Mouse (Mus musculus) heart, adult 2 months (tissue): ENCODE measurements around the gene Fgfr2. TPM values are rescaled to one million over a fixed set of nuclear protein-coding genes. Genes with fewer than 3 reads are reported as not detected.

ENCODE experiments used
- DNase-seq, 2 experiments: peaks; one replicate each; pipeline ENCODE4 v3.0.0; 2021
- H3K27ac ChIP-seq: fragments of 200-600 bp; 2 replicates; pipeline ENCODE4 v1.8.1; 2022
- H3K27me3 ChIP-seq: fragments of 200-500 bp; 2 replicates; pipeline ENCODE4 v1.6.1; 2012; ENCODE audit warnings: mild to moderate bottlenecking, low read length, inconsistent platforms, mixed read lengths; ENCODE audit not compliant: control insufficient read depth, insufficient read depth
- H3K36me3 ChIP-seq: fragments of 200-500 bp; 2 replicates; pipeline ENCODE4 v1.6.1; 2012; ENCODE audit warnings: low read length, inconsistent platforms; ENCODE audit not compliant: control insufficient read depth, insufficient read depth
- H3K4me1 ChIP-seq: fragments of 200-500 bp; 2 replicates; pipeline ENCODE4 v1.6.1; 2011; ENCODE audit warnings: low read length; ENCODE audit not compliant: control insufficient read depth, insufficient read depth
- H3K4me3 ChIP-seq: fragments of 200-600 bp; 2 replicates; pipeline ENCODE4 v1.8.1; 2022
- H3K79me2 ChIP-seq: fragments of 200-500 bp; replicated peaks from 2 replicates; pipeline ENCODE4 v1.6.1; 2012; ENCODE audit warnings: mild to moderate bottlenecking, inconsistent platforms, low read length, moderate library complexity, mixed read lengths; ENCODE audit not compliant: control insufficient read depth, insufficient read depth
- H3K9ac ChIP-seq: fragments of 200-500 bp; 2 replicates; pipeline ENCODE4 v1.6.1; 2012; ENCODE audit warnings: low read depth, mild to moderate bottlenecking, control low read depth, inconsistent platforms, low read length, mixed read lengths
- CTCF ChIP-seq: fragments of 200-600 bp; IDR thresholded peaks from 2 replicates; pipeline ENCODE4 v1.8.1; 2022; ENCODE audit warnings: antibody characterized with exemption, mild to moderate bottlenecking, moderate library complexity
- EP300 ChIP-seq: fragments of 200-500 bp; IDR thresholded peaks from 2 replicates; pipeline ENCODE4 v1.6.1; 2011; ENCODE audit warnings: low read depth, low read length, control low read depth; ENCODE audit not compliant: insufficient read depth
- POLR2A ChIP-seq: fragments of 200-500 bp; IDR thresholded peaks from 2 replicates; pipeline ENCODE4 v1.6.1; 2011; ENCODE audit warnings: mild to moderate bottlenecking, low read depth, low read length, control low read depth; ENCODE audit not compliant: insufficient read depth
- WGBS: fragments of 180-500 bp; shearing (Covaris S2); methylation state at CpG from one replicate; pipeline ENCODE4 v1.1.7; 2018; 5-methylcytosine and 5-hydroxymethylcytosine counted together
- intact Hi-C: fragments of 180-260 bp; cut with DNase I; formaldehyde crosslinking; loops from one replicate; pipeline ENCODE4 v1.15.1; 2025
- polyA plus RNA-seq: library from polyadenylated mRNA; depleted of rRNA; stranded (reverse); fragments of >200 nt; gene quantifications from 2 replicates; pipeline ENCODE4 v1.2.3, GENCODE M21; 2012
- total RNA-seq, 2 experiments: library from RNA; stranded (reverse); gene quantifications; 2 replicates each; pipeline ENCODE4 v1.2.3; 2021

The Fgfr2 gene
- total and polyA plus RNA-seq, 3 experiments, result 1.1 to 2.0 (median 1.3) TPM

DNA sequence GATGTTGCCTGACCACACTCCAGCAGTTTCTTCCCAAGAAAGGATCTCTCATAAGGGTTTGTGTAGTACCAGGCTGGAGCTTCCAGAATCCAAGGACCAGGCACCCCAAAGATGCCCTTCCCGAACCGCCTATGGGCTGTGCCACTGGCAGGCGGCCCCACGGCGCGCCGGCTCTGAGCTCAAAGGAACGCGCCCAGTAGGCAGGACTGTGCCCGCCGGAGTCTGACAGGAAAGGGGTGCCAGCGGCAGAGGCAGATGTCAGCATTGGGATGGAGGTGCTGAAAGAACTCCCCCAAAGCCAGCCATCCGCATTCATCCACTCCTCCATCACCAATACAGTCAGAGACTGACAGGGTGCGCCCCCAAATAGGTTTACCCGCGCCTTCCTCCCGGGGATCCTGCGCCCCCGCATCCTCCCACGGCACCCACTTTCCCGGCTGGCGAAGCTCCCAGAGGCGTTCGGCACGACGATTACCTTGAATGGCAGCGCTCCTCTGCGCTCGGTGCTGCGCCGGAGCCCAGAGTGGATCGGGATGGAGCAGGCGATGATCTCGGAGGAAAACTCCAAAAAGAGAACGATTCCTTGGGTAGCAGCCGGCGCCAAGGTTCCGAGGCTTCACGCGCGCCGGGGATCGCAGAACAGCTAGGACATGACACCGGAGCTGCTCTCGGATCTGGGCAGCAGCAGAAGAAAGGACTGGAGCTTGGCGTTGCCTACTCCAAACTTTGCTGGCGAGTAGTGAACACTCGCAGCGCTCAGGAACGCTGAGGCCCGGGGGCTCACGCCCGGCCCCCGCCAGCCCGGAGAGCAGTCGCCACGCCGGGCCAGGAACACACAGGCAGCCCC lies 2857.6 kb downstream of the Fgfr2 start:
- Histone ChIP-seq H3K27ac (no peak overlapping the region; the same call in 1 of the 2 replicates), H3K79me2 (no peaks in the 10 kb centered on the region), H3K36me3 (no peaks in the 10 kb centered on the region), H3K4me1 (no peaks in the 10 kb centered on the region), H3K9ac (peak overlapping the region; percentile 53), H3K4me3 (peak overlapping the region; percentile 64), H3K27me3 (no peaks in the 10 kb centered on the region; the same call in 1 of the 2 replicates)
- intact Hi-C loops, result no loop called here
- TF ChIP-seq POLR2A (no peak), EP300 (no peak), CTCF (no peak)
- no peak for DNase-seq
- 1% methylated on average over 58 of the region's 58 CpGs for WGBS

- 2% methylated on average over 41 of the region's 41 CpGs for WGBS
These were observed 2858.4 kb downstream of the Fgfr2 start for GRCm38 (mm10) chr7:130264616-130265318.

DNA sequence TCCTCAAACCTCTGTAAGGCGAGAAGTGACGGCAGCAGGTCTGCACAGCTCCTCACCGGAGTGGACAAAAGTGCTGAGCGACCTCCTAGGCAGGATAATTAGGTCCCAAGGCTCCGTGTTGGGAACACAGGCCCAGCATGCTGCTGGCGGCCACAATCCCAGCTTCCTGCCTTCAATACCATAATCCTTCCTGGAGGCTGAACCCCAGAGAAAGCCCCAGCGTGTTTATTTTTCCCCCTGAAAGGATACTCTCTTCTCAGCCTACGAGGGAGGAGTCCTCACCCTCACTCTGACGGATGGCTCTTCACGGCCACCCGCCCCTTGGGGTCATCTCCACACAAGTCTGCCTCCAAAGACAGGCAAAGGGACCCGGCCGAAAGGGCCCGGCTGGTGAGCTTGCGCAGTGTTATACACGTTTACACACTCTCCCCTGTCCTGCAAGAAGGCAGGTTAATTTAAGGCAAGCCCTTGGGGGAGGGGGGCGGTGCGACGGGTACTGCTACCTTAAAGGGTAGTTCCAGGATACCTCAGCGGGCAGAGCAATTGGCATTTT lies 2859.3 kb downstream of the Fgfr2 start:
- no peaks in the 10 kb centered on the region for H3K4me1 ChIP-seq
- intact Hi-C loops, result no loop called here
- H3K27ac ChIP-seq, result no peak overlapping the region
- 48% methylated on average over 20 of the region's 20 CpGs for WGBS
- no peak for TF ChIP-seq CTCF
- no peak for TF ChIP-seq POLR2A
- no peak for TF ChIP-seq EP300
- H3K4me3 ChIP-seq, result no peak overlapping the region
- no peak for DNase-seq
- H3K27me3 ChIP-seq, result no peaks in the 10 kb centered on the region; the same call in 1 of the 2 replicates
- H3K79me2 ChIP-seq, result no peaks in the 10 kb centered on the region
- H3K36me3 ChIP-seq, result no peaks in the 10 kb centered on the region
- H3K9ac ChIP-seq, result no peak overlapping the region

More at GRCm38 (mm10) chr7:130264616-130265318, 2858.4 kb downstream of the Fgfr2 start:
- intact Hi-C loops, result no loop called here
- Histone ChIP-seq H3K4me3 (peak overlapping the region; percentile 64), H3K27ac (no peak overlapping the region), H3K9ac (no peak overlapping the region), H3K4me1 (no peaks in the 10 kb centered on the region), H3K27me3 (no peaks in the 10 kb centered on the region; the same call in 1 of the 2 replicates), H3K79me2 (no peaks in the 10 kb centered on the region), H3K36me3 (no peaks in the 10 kb centered on the region)
- peak; percentile 43 to 50 for DNase-seq
- TF ChIP-seq EP300 (no peak), CTCF (peak; percentile 45)

DNA sequence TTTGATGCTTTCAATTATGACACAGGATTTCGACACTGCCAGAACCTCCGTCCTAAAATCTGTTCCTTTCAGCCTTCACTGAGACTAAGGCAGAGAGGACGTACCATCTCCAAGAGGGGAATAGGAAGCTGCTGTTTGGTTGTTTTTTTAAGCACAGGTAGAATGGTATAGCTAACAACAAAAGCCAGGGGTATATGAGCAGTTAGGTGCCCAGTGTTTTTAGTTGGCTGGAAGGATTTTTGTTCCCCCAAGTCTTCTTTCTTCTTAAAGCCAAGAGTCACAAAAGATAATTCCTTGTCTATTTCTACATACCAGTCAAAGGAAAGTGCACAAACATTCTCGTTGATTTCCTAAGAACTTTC lies 2859.9 kb downstream of the Fgfr2 start:
- no peak overlapping the region for H3K27ac ChIP-seq
- no peaks in the 10 kb centered on the region for H3K4me1 ChIP-seq

GRCm38 (mm10) chr7:130262528-130263232 lies 2860.5 kb downstream of the Fgfr2 start:
- H3K27ac ChIP-seq, result no peak overlapping the region

More for the DNA sequence above, 2859.9 kb downstream of the Fgfr2 start:
- Histone ChIP-seq H3K4me3 (no peak overlapping the region), H3K27me3 (no peaks in the 10 kb centered on the region; the same call in 1 of the 2 replicates), H3K36me3 (no peaks in the 10 kb centered on the region), H3K79me2 (no peaks in the 10 kb centered on the region), H3K9ac (no peak overlapping the region)
- no peak for DNase-seq
- WGBS, result 76% methylated on average over 4 of the region's 4 CpGs
- intact Hi-C loops, result no loop called here
- TF ChIP-seq EP300 (no peak), POLR2A (no peak), CTCF (no peak)

More at GRCm38 (mm10) chr7:130262528-130263232, 2860.5 kb downstream of the Fgfr2 start:
- Histone ChIP-seq H3K4me1 (no peaks in the 10 kb centered on the region), H3K27me3 (no peaks in the 10 kb centered on the region; the same call in 1 of the 2 replicates), H3K36me3 (no peaks in the 10 kb centered on the region), H3K4me3 (no peak overlapping the region), H3K9ac (no peak overlapping the region), H3K79me2 (no peaks in the 10 kb centered on the region)
- WGBS, result 85% methylated on average over 17 of the region's 17 CpGs
- intact Hi-C loops, result no loop called here
- TF ChIP-seq EP300 (no peak), CTCF (no peak)
- DNase-seq, result no peak
